Mouse (Mus musculus) kidney, embryonic 16.5 days (tissue): Measurements from ENCODE around the gene Il17re. TPM values are rescaled to one million over a fixed set of nuclear protein-coding genes. Genes with fewer than 3 reads are reported as not detected.

Experiments used
- ATAC-seq: fragments of 200-750 bp; cut with Nextera tagmentation; 2 replicates; pipeline ENCODE4 v1.8.0; 2017; ENCODE audit warnings: moderate TSS enrichment; ENCODE audit not compliant: low FRiP score, low TSS enrichment
- H3K27ac ChIP-seq: fragments of 300-500 bp; sonication (generic); 2 replicates; pipeline ENCODE4 v1.5.1; 2014; ENCODE audit warnings: low read length
- H3K27me3 ChIP-seq: fragments of 300-500 bp; sonication (generic); 2 replicates; pipeline ENCODE4 v1.6.1; 2014; ENCODE audit warnings: low read length, control low read depth, mixed read lengths; ENCODE audit not compliant: insufficient read depth
- H3K36me3 ChIP-seq: fragments of 300-500 bp; sonication (generic); 2 replicates; pipeline ENCODE4 v1.6.1; 2014; ENCODE audit warnings: low read length, control low read depth, mixed read lengths; ENCODE audit not compliant: insufficient read depth
- H3K4me1 ChIP-seq: fragments of 300-500 bp; sonication (generic); 2 replicates; pipeline ENCODE4 v1.6.1; 2014; ENCODE audit warnings: low read length, control low read depth, mixed read lengths; ENCODE audit not compliant: insufficient read depth
- H3K4me2 ChIP-seq: fragments of 300-500 bp; sonication (generic); replicated peaks from 2 replicates; pipeline ENCODE4 v1.6.1; 2014; ENCODE audit warnings: low read depth, low read length
- H3K4me3 ChIP-seq: fragments of 300-500 bp; sonication (generic); 2 replicates; pipeline ENCODE4 v1.5.1; 2014; ENCODE audit warnings: mild to moderate bottlenecking, low read length
- H3K9ac ChIP-seq: fragments of 300-500 bp; sonication (generic); replicated peaks from 2 replicates; pipeline ENCODE4 v1.6.1; 2014; ENCODE audit warnings: low read length
- H3K9me3 ChIP-seq: fragments of 300-500 bp; sonication (generic); 2 replicates; pipeline ENCODE4 v1.6.1; 2016; ENCODE audit warnings: low read length, control low read depth
- WGBS: fragments of 180-500 bp; shearing (Covaris S2); extraction: QIAGEN DNeasy Blood & Tissue Kit; methylation state at CpG from one replicate; pipeline ENCODE4 v1.1.7; 2014; 5-methylcytosine and 5-hydroxymethylcytosine counted together
- polyA plus RNA-seq: library from polyadenylated mRNA; unstranded; fragments of >200 nt; fragmentation: Nextera tagmentation; extraction: Ambion mirVana; gene quantifications from 2 replicates; pipeline ENCODE4 v1.2.1, GENCODE M21; 2015

Gene Il17re
- polyA plus RNA-seq, 1 experiment from 2014 or later: 10.1 TPM

DNA sequence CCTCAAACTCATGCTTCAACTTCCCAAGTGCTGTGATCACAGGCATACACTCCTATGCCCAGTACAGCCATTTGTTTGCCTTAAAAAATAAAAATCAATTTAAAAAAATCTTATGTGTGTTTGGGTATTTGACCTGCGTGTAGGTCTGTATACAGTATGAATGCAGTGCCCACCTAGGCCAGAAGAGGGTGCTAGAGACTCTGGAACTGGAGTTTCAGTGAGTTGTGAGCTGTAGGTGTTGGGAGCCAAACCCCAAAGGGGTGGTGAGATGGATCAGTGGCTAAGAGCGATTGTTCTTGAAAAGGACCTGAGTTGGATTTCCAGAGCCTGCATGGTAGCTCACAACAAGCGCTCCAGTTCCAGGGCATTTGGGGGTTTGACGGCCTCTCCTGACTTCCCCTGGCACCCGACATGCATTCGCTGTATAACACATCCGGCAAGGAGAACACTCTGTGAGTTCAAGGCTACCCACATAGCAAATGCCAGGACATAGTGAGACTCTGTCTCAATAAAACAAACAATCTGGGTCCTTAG, 17.1 kb upstream of the Il17re start:
- no peaks in the 10 kb centered on the region for H3K36me3 ChIP-seq
- 55% methylated on average over 7 of the region's 7 CpGs for WGBS
- H3K27ac ChIP-seq: no peak overlapping the region
- no peak overlapping the region for H3K4me3 ChIP-seq
- H3K9ac ChIP-seq: no peak overlapping the region
- H3K27me3 ChIP-seq: no peaks in the 10 kb centered on the region
- H3K4me2 ChIP-seq: no peak overlapping the region
- peaks cover 19% of the 10 kb centered on the region for H3K4me1 ChIP-seq
- H3K9me3 ChIP-seq: no peaks in the 10 kb centered on the region
- ATAC-seq: no peak; the same call in 1 of the 2 replicates

DNA sequence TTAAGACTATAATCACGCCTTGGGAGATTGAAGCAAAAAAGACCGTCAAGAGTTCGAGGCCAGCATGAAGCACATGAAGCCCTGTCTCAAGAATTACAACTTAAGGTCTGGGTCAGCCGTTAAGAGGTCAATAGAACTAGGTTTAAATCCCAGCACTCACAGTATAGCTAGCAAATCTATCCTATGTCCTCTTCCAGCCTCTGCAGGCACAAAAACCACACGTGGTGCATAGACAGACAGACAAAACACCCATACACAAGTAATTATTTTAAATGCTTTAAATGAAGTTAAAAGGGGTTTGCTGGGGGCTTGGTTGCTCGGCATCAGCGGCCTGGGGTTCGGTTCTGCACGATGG, 16.2 kb upstream of the Il17re start:
- Histone ChIP-seq H3K27ac (peak overlapping the region; percentile 69), H3K9me3 (no peaks in the 10 kb centered on the region), H3K4me3 (peak overlapping the region; percentile 93), H3K4me1 (peaks cover 19% of the 10 kb centered on the region), H3K4me2 (peak overlapping the region; percentile 84), H3K36me3 (peaks cover 4% of the 10 kb centered on the region), H3K27me3 (no peaks in the 10 kb centered on the region), H3K9ac (peak overlapping the region; percentile 96)
- ATAC-seq: no peak
- WGBS: 38% methylated on average over 9 of the region's 9 CpGs

- peak within 1 kb of the TSS; percentile 93 for H3K4me3 ChIP-seq
- under 1% methylated on average over 45 of the region's 45 CpGs for WGBS
- no peaks in the 10 kb centered on the region for H3K27me3 ChIP-seq
- peak; percentile 90 for ATAC-seq
- H3K4me2 ChIP-seq: peak within 1 kb of the TSS; percentile 84
- H3K27ac ChIP-seq: peak within 1 kb of the TSS; percentile 70
- H3K4me1 ChIP-seq: peaks cover 19% of the 10 kb centered on the region
- H3K9ac ChIP-seq: peak within 1 kb of the TSS; percentile 96
- peaks cover 9% of the 10 kb centered on the region for H3K36me3 ChIP-seq
- H3K9me3 ChIP-seq: no peaks in the 10 kb centered on the region
These were observed 15.7 kb upstream of the Il17re start, which contains the start of gene Jagn1 for GRCm38 (mm10) chr6:113442442-113443090. Jagn1 (plus strand) TSS chr6:113442569.

DNA sequence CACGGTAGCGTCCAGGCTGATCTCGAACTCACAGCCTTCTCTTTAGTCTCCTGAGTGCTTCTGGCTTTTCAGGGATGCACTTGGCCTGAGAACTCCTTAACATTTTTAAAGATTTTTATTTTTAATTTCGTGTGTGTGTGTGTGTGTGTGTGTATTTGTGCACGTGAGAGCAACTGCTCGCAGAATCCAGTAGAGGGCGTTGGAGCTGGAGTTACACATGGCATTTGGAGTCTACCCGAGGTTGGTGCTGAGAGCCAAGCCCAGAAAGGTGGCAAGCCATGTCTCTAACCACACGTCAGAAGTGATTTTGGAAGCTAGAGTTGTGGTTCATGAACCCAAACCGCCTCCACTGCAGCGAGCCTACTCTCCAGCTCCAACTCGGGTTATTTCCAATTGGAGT, 15.2 kb upstream of the Il17re start:
- ATAC-seq: no peak
- WGBS: 45% methylated on average over 12 of the region's 12 CpGs
- peak overlapping the region; percentile 84 for H3K4me2 ChIP-seq

GRCm38 (mm10) chr6:113444207-113444965, 13.9 kb upstream of the Il17re start:
- ATAC-seq: peak; percentile 50
- H3K36me3 ChIP-seq: peaks cover 25% of the 10 kb centered on the region
- peaks cover 19% of the 10 kb centered on the region for H3K4me1 ChIP-seq
- H3K9ac ChIP-seq: no peak overlapping the region
- peak overlapping the region; percentile 16; the same call in 1 of the 2 replicates for H3K4me2 ChIP-seq
- peak overlapping the region; percentile 51 for H3K27ac ChIP-seq
- no peaks in the 10 kb centered on the region for H3K27me3 ChIP-seq
- no peaks in the 10 kb centered on the region for H3K9me3 ChIP-seq
- no peak overlapping the region for H3K4me3 ChIP-seq
- 69% methylated on average over 6 of the region's 8 CpGs for WGBS

More for the DNA sequence above, 15.2 kb upstream of the Il17re start:
- peaks cover 19% of the 10 kb centered on the region for H3K4me1 ChIP-seq
- no peaks in the 10 kb centered on the region for H3K9me3 ChIP-seq
- peak overlapping the region; percentile 93 for H3K4me3 ChIP-seq
- peaks cover 14% of the 10 kb centered on the region for H3K36me3 ChIP-seq
- no peaks in the 10 kb centered on the region for H3K27me3 ChIP-seq
- H3K27ac ChIP-seq: peak overlapping the region; percentile 70
- H3K9ac ChIP-seq: peak overlapping the region; percentile 96

DNA sequence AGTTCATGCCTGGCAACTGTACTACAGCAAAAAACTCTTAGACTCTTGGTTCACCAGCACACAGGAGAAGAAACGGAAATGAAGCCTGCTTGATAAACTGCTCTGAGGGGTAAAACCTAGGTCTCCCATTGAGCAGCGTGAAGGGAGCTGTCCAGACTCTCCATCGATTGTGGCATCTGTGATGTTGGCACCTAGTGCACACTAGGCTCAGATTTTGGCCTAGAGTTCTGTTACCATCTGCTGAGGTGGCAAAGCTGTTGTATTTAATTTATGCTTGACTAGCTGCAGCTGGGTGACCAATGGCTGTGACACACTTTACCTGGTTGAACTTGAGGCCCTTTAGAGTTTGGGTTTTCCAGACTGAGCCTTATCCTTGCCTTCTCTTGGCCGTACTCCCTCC, 10.6 kb upstream of the Il17re start:
- Histone ChIP-seq H3K4me2 (no peak overlapping the region), H3K27me3 (no peaks in the 10 kb centered on the region), H3K4me3 (no peak overlapping the region), H3K4me1 (peaks cover 24% of the 10 kb centered on the region), H3K9me3 (no peaks in the 10 kb centered on the region), H3K27ac (no peak overlapping the region), H3K9ac (no peak overlapping the region), H3K36me3 (peaks cover 25% of the 10 kb centered on the region)
- WGBS: 98% methylated on average over 4 of the region's 4 CpGs
- no peak for ATAC-seq

GRCm38 (mm10) chr6:113451839-113452238, 6.4 kb upstream of the Il17re start:
- no peak overlapping the region for H3K27ac ChIP-seq
- H3K27me3 ChIP-seq: no peaks in the 10 kb centered on the region
- no peaks in the 10 kb centered on the region for H3K9me3 ChIP-seq
- H3K4me2 ChIP-seq: no peak overlapping the region
- peaks cover 23% of the 10 kb centered on the region for H3K36me3 ChIP-seq
- 71% methylated on average over 2 of the region's 2 CpGs for WGBS
- H3K9ac ChIP-seq: 0 out of 2 replicates have a peak overlapping the region, but pooled peaks have one; percentile 9
- peaks cover 5% of the 10 kb centered on the region; the same call in 1 of the 2 replicates for H3K4me1 ChIP-seq
- ATAC-seq: no peak
- H3K4me3 ChIP-seq: no peak overlapping the region

DNA sequence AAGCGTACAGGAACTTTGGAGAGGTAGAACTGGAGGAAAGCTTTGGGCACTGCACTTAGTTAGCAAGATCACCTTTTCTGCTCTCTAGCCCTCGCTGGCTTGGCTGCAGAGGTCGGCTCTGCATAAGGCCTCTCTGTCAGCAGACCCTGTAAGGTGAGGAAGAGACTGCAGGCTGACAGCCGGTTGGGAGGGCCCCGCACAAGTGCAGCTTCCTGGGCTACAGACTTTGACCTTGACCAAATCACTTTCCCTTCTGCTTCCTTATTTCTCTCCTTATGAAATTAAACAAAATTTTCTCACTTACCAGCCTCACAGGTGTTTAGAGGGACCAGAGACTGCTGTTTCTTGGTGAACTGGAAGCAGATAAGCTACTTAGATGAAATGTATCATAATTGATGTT, 3.3 kb upstream of the Il17re start:
- H3K9me3 ChIP-seq: no peaks in the 10 kb centered on the region
- peaks cover 9% of the 10 kb centered on the region for H3K4me1 ChIP-seq
- H3K4me2 ChIP-seq: no peak overlapping the region
- no peak overlapping the region for H3K4me3 ChIP-seq
- no peak overlapping the region for H3K27ac ChIP-seq
- ATAC-seq: no peak
- no peaks in the 10 kb centered on the region for H3K36me3 ChIP-seq
- 65% methylated on average over 5 of the region's 5 CpGs for WGBS
- no peaks in the 10 kb centered on the region for H3K27me3 ChIP-seq
- no peak overlapping the region for H3K9ac ChIP-seq

DNA sequence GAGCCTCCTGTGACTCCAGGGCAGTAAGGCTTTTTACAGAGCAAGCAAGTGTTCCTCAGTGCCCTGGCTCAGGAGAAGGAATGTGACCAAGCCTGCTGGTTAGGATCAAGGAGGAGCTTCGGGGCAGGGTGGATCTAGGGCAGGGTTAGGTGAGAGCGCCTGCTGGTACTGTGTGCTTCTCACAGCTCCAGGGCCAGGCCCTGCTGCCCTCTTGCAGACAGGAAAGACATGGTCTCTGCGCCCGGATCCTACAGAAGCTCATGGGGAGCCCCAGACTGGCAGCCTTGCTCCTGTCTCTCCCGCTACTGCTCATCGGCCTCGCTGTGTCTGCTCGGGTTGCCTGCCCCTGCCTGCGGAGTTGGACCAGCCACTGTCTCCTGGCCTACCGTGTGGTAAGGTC, 351 bp downstream of the Il17re start:
- Histone ChIP-seq H3K4me3 (no peak overlapping the region), H3K4me1 (peaks cover 3% of the 10 kb centered on the region; the same call in 1 of the 2 replicates), H3K36me3 (no peaks in the 10 kb centered on the region), H3K9ac (no peak overlapping the region; the same call in 1 of the 2 replicates), H3K4me2 (peak overlapping the region; percentile 28; the same call in 1 of the 2 replicates), H3K27me3 (no peaks in the 10 kb centered on the region), H3K27ac (0 out of 2 replicates have a peak overlapping the region, but pooled peaks have one; percentile 35), H3K9me3 (no peaks in the 10 kb centered on the region)
- ATAC-seq: peak; percentile 82
- 54% methylated on average over 10 of the region's 10 CpGs for WGBS
